Mouse (Mus musculus) megakaryocyte, adult 5-6 weeks (primary cell): Measurements from ENCODE around the gene Letmd1. TPM values are rescaled to one million over a fixed set of nuclear protein-coding genes. Genes with fewer than 3 reads are reported as not detected.
A peak's percentile ranks its signal among the peaks of the same experiment; 100 is the strongest.
"Not testable (repeated sequence)": the region's sequence is repeated elsewhere in the genome, so short reads cannot be mapped to it uniquely, and the experiment has no call there.

Experiments used
- ATAC-seq: 2 replicates; pipeline ENCODE4 v1.8.0; 2016; ENCODE audit warnings: mild to moderate bottlenecking, inconsistent platforms; ENCODE audit not compliant: poor library complexity, severe bottlenecking
- total RNA-seq, 2 experiments: library from RNA; stranded (forward) in 1 of 2; stranded (reverse) in 1 of 2; fragments of 153-499, 151-499 nt in 1 of 2; fragments of 221-1000, 200-1000 nt in 1 of 2; gene quantifications; 2 replicates each; pipeline versions ENCODE4 v1.2.3 to v1.2.4; 2015 to 2017

Gene Letmd1
- total RNA-seq, 2 experiments from 2014 or later: 8.8 to 15.2 TPM

DNA sequence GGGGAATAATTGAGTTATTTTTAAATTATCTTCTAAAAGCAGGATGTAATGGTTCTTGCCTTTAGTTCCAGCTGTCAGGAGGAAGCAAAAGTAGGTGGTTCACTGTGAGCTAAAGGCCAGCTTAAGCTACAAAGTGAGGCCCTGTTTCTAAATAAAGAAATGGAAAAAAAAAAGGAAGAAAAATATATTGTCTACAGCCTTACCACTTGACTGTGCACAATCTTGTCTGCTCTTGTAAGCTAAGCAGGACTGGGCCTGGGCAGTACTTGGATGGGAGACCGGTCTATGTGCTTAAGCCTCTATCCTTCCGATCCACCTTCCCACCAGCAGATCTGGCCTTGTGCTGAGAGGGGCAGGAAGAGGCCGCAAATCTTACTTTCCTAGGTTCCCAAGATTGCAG lies 19.3 kb upstream of the Letmd1 start:
- ATAC-seq: no peak

DNA sequence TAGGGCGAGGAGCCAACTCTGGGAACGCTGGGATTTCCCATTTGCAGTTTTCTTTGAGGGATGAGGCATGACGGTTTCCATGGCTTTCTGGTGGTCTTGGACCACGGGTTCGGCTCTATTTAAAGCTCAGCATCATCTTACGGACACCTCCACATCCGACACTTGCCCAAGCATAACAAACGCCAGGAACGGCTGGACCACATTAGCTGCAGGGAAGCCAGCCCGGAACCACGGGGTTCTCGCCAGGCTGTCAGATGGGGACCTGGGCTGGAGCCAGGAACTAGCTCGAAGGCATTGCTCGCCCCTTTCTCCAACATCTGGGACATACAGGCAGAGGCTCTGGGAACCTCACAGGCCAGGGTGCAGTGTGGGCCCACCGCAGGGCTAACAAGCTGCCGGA lies 17.6 kb upstream of the Letmd1 start:
- ATAC-seq: no peak

DNA sequence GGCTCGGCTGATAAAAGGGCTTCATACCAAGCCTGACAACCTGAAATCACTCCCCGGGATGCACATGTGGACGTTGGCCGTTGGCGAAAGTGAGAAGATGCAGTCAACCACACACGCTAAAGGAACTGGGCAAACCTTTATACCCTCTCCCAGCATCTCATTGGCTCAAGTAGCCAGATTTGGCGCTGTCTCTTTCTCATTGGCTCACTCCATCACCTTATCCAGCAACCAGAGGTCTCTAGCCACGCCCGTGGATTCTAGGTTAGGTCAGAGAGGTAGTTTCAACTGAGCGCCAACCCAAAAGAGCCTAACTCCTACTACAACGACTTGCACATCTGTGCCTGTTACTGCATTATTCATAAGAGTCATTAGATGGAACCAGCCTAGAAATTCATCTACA lies 16.3 kb upstream of the Letmd1 start:
- ATAC-seq: no peak

DNA sequence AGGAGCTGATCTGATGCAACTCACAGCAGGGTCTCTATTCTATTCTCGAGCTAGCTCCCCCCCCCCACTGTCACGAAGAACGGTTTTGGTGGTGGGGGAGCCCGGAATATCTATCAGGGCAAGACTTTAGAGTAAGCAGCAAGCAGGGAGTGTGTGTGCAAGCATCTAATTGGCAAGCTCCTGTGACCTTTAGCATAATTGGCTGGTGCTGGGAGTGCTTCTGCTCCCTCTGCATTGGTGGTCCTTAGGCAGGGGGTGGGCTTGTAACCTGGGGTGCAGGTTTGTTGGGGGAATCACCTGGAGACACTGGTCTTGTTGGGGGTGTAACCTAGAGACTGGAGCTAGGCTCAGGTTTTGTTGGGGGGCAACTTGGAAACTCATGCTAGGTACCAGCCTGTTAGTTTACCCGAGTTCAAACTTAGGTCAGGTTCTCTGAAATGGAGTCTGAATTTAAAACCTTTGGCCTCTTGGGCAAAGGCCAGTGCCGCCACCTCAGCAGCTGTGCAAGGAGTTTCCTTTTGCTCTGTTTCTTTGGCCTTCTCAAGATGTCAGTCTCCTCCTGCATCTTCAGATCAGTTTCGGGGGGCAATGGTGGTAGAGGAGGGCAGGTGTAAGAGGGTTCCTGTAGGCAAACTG lies 12.3 kb upstream of the Letmd1 start:
- no peak for ATAC-seq

DNA sequence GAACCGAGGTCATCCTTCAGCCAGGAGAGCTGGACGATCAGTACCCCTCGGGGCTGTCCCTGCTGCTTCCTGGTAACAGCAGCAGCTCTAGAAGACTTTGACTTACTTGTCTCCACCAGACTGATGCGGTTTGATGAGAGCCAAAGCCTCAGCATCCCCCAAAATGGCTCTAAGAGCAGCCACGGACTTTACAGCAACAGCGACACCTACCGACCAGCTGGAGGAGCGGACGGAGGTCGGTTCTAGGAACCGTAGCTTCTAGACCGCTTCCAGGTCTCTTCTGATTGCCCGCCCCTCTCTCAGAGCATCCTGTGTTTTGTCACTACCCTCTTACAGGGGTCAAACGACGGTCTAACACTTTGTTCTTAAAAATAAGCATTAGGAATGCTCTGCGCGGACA lies 11.5 kb upstream of the Letmd1 start:
- ATAC-seq: peak; percentile 66

DNA sequence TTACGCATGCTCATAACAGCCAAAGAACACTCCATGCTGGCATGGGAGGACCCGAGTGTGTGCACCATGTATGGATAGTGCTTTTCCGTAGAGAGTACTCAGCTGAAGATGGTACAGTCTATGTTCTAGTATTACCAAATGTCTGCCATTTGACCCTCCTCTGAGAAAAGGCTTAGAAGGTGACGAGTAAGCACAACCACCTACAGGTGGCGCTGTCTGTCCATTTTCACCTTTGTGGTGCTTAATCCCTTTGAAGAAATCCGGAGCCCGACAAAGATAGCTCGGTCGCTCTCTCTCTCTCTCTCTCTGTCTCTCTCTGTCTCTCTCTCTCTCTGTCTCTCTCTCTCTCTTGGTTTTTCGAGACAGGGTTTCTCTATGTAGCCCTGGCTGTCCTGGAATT lies 10.8 kb upstream of the Letmd1 start:
- peak; percentile 41 for ATAC-seq

DNA sequence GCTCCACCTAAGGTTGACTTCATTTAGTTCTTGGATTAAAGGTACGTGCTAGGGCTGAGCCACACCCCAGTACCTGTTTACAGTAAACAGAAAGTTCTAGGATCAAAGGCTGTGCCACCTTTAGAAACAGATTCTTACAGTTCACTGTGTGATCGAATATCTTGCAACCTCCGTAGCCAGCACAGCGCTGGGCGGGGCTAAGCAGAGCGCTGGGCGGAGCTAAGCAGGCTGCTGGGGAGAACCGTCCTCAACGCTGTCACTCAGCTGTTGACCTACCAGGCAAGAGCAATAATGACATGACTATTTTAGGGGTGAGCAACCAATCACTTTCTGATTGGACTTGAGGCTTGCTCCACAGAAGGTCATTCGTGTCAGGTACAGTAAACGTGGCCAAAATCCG lies 7.9 kb upstream of the Letmd1 start:
- peak; percentile 77 for ATAC-seq

DNA sequence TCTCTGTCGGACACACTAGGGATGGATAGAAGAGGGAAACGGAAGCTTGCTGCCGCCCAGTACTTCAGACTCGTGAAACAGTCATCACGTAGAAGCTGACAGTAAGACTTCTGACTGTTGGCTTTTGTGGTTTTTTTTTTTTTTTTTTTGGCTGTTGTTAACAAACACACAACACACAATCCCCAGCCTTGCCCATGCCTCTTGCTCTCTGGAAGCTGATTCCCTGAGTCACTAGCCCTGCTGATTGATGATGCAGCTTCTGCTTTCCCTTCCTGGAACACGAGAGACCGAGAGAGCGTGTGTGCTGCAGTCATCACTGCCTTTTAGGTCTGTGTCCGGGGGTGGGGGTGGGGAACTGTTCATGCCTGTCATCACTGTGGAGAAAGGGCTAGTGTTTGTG lies 7.2 kb upstream of the Letmd1 start:
- peak; percentile 72 for ATAC-seq

DNA sequence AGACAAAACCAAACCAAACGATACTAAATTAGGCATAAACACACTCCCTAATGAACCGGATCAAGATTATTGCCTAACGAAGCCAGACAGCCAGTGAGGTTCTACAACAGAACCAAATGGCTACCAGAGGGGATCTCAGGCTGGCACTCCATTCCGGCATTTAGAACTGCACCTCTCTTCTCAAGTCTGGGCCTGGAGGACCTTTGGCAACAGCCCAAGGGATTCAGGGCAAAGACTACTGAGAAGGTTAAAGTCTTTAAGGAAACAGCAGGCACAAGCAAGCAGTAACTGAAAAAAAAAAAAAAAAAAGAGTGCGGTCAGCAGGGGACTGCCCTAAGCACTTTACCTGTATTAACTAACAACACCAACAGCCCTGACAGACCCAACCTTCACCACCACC lies 6.7 kb upstream of the Letmd1 start:
- ATAC-seq: no peak

DNA sequence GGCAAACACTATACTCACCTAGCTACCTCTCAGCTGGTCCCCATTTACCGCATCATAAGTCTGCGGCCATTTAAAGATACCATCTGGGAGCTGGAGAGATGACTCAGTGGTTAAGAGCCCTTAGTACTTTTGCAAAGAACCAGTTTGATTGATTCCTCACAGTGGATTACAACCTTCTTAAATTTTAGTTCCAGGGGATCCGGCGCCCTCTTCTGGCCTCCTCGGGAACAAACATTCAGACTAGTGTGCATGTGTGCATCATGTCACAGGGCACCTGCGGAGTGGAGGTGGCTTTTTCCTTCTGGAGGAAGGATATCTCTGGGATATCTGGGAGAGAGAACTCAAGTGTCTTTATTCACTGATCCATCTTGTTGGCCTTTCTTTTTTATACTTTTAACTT lies 5.1 kb upstream of the Letmd1 start:
- ATAC-seq: no peak

DNA sequence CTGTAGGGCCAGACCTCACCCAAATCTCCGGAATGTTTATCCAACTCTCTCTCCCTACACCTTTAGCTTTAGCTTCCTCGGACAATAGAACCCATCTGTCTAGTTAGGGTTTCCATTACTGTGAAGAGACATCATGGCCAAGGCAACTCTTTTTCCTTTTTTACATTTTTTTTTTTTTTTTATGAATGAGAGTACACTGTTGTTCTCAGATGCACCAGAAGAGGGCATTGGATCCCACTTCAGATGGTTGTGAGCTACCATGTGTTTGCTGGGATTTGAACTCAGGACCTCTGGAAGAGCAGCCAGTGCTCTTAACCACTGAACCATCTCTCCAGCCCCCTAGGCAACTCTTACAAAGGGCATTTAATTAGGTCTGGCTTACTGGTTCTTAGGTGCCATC lies 3.4 kb upstream of the Letmd1 start:
- no peak for ATAC-seq

DNA sequence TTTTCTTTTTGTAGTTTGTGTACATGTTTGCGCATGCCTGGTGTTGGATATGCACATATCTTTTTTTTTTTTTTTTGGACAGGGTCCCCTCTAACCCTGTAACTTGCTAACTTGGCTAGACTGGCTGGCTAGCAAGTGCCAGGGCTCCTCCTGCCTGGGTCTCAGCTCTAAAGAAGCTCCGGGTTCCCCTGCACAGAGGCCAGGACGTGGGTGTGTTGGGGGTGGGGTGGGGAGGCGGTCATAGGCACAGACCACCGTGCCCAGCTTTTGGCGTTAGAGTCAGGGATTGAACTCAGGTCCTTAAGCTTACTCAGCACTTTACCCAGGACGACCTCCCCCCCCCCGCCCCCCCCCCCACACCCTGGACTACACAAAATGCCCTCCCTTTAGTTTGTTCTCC lies 1.1 kb upstream of the Letmd1 start:
- no peak for ATAC-seq

DNA sequence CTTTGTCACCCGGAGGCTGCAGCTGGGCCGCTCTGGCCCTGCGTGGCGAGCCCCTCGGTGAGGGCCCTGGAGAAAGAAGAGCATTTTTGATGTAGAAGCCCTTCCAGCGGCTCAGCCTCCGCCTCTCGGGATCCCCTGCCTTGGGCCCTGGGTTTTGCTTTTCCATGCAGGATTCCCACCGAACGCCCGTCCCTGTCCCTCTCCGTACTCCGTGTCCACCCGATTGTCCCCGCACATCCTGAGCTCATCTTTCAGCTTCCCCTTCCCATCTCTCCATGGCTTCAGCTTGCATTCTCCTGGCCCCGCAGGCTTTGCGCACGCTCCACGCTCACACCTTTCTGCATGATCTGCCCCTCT lies 344 bp downstream of the Letmd1 start:
- ATAC-seq: no peak

DNA sequence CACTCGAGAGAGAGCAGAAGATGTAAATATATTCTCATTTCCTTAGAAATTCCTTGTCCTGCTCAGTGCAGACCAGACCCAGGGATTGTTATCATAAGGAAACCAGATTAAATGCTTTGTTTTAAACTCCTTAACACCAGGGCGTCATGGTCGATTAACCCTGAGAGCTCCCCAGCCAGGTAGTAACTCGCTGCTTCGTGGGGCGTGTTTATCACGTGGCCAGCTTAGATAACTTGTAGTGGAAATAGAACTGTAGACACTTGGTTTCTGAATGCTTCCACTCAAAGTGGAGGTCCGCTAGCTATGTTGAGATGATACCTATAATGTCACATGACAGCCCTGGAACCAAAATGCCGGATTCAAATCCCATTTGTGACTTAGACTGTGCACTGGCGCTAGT lies 1.2 kb downstream of the Letmd1 start:
- ATAC-seq: no peak

DNA sequence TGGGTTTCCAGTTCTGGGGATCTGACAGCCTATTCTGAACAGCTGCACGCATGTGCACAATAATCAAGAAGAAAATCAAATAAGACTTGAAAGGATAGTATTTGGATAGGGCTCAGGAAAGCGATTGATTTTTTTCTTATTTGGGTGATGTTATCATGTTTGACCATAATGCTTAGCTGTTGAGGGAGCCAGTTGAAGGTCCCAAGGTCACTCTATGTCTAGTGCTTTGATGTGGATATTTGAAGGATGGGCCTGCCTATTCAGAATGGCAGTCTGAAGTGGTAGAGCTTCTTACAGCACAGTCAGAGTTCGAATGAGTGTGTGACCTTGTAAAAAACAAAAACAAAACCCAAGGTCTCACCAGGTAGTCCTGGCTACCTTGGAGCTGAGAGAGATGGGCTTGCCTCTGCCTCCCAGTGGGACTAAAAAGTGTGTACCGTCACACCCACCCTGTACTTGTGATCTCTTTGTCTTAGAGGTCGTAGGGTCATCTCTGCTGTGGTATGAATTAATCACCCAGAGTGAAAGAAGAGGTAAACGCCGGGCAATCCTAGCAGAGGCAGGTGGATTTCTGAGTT lies 5.2 kb downstream of the Letmd1 start:
- no peak for ATAC-seq

DNA sequence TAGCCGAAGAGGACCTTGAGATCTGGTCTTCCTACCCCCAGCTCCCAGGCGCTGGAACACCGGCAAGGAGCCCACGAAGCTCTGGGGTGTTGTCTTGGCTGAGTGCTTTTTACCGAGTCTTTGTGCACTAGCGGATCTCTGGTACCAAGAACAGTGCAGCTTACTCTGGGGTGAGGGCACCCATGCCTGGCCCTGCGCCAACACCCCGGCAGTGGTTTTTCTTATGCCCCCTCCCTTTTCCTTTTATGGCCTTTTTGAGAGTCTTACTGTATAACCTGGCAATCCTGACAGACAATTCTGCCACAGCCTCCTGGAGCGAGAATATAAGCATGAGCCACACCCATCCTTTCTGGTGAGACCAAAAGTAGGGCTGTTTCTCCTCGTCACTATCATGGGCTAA lies 9.5 kb downstream of the Letmd1 start:
- ATAC-seq: no peak

DNA sequence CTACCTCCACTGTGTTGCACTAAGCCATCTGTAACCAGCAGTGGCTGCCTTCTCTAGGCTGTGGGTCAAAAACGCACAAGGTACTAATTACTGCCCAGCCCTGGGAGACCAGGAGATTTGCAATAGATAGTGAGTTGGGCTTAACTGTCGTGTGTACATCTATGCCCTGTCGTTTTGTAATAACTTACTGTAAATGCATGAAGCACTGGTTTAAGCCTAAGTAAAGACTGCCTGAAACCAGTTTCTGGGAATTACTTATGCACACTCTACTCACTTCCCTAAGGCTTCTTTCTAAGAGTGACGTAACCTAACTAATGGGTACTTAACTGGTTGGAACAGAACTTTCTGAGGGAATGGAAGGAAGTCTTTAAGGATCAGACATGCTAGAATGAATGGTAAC lies 10.1 kb downstream of the Letmd1 start:
- ATAC-seq: no peak

DNA sequence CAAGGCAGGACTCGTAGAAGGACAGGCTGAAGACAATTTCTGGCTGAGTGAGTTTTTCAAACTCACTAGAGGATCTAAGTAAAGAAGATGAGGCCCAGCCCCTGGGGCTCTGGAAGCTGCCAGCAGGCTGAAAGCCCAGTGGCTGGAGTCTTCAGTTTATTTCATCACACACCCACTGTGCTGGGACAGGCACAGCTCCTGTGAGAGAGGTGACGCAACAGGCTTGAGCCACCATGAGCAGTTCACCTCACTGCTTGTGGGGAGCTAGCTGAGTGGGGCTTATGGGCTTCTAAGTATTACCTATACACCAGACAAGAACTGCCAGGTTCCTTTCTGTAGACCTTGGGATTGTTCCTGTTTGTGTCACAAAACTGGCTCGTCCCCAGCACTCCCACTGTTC lies 16.8 kb downstream of the Letmd1 start:
- ATAC-seq: peak; percentile 70

DNA sequence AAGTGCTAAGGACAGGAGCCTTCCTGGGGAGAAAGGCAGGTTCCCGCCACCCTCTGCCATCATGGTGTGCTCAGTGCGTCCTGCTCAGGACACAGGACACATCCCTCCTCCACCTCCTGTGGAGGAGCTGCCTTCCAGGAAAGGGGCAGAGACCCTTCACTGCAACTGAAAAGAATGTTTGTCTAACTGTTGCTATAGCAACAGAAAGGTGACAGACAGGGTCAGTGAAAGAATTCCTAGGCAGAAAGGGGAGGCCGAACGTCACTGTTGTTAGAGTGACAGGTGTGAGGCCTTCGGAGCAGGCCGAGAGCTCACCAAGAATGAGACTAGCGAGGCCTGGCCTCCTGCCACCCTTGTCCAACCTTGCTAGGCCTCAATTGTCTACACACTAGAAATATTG lies 17.6 kb downstream of the Letmd1 start:
- no peak for ATAC-seq

DNA sequence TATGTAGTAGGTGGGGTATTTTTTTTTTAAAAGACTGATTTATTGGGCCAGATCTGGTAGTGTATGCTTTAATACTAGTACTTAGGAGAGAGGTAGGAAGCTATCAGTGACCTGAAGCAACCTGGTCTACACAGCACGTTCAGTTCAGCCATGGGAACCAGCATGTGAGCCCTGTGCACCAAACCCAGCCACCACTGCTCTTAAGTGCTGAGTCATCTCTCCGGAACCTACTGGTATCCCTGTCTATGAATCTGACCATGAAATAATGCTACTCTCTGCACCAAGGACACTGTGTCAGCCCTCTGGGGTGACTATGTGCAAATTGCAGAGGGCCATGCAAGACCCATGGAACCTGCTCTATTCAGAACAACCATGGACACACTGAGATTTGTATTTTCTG lies 18.2 kb downstream of the Letmd1 start:
- ATAC-seq: no peak

DNA sequence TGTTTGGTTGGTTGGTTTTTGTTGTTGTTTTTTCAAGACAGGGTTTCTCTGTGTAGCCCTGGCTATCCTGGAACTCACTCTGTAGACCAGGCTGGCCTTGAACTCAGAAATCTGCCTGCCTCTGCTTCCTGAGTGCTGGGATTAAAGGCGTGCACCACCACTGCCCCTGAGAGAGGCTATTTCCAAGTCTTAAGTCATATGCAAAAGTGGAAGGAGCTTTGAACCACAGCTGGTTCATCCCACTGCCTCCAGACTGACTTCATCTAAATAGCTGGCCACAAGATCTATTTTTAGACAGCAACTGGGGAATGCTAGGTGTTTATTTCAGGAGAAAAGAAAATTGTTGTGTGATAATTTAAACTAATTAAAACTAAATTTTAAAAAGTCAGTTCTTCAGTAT lies 19.5 kb downstream of the Letmd1 start:
- not testable (repeated sequence) for ATAC-seq

DNA sequence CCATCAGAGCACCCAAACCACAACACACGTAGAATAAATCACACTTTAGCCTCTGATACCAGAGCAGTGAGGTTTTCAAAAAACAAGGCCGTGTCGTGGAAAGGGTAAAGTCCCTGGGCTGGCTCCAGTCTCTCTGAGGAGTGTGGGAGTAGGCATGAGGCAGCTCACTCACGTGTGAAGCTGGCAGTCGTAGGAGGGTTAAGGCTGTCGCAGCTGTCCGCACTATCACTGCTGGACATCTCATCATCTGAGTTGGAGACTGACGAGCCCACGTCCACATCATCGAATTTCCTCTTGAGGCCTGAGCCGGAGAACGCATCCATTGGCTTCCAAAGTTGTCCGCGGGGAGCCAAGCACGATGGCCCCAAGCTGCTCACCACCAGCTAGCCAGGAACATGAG lies 20.4 kb downstream of the Letmd1 start:
- no peak for ATAC-seq

DNA sequence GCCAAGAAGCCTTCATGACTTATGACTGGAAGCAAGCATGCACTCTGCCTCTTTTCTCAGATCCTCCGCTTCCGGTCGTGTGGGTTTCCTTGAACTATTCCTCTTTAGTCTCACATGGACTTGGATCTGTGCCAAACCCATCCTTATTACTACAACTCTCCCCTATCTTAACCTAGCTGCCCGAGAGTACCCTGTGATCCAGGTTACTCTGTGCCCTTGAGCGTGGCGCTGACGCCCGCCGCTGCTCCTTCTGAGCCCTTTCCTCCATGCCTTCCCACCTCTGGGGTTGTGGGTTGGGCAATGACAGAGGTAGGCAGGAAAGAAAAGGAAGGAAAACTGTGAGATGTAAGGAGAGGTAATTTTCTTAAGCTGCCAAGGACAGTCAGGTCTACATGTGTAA lies 23.1 kb downstream of the Letmd1 start:
- no peak for ATAC-seq
